Mouse (Mus musculus) stomach, embryonic 16.5 days (tissue): ENCODE measurements around the gene Frs3. TPM values are rescaled to one million over a fixed set of nuclear protein-coding genes. Genes with fewer than 3 reads are reported as not detected.

Experiments
- ATAC-seq: fragments of 200-750 bp; cut with Nextera tagmentation; 2 replicates; pipeline ENCODE4 v1.8.0; 2017; ENCODE audit warnings: moderate number of reproducible peaks, moderate TSS enrichment; ENCODE audit not compliant: insufficient read depth, low FRiP score
- H3K27ac ChIP-seq: fragments of 300-500 bp; sonication (generic); 2 replicates; pipeline ENCODE4 v1.5.1; 2014; ENCODE audit warnings: low read length
- H3K27me3 ChIP-seq: fragments of 300-500 bp; sonication (generic); 2 replicates; pipeline ENCODE4 v1.6.1; 2014; ENCODE audit warnings: low read length, control low read depth, mixed read lengths; ENCODE audit not compliant: control insufficient read depth, insufficient read depth
- H3K36me3 ChIP-seq: fragments of 300-500 bp; sonication (generic); 2 replicates; pipeline ENCODE4 v1.6.1; 2014; ENCODE audit warnings: low read length; ENCODE audit not compliant: control insufficient read depth, insufficient read depth
- H3K4me1 ChIP-seq: fragments of 300-500 bp; sonication (generic); 2 replicates; pipeline ENCODE4 v1.6.1; 2014; ENCODE audit warnings: low read length, control low read depth, mixed read lengths; ENCODE audit not compliant: control insufficient read depth, insufficient read depth
- H3K4me2 ChIP-seq: fragments of 300-500 bp; sonication (generic); 2 replicates; pipeline ENCODE4 v1.6.1; 2014; ENCODE audit warnings: low read depth, low read length, mixed read lengths
- H3K4me3 ChIP-seq: fragments of 300-500 bp; sonication (generic); replicated peaks from 2 replicates; pipeline ENCODE4 v1.5.1; 2014; ENCODE audit warnings: mild to moderate bottlenecking, low read length
- H3K9ac ChIP-seq: fragments of 300-500 bp; sonication (generic); 2 replicates; pipeline ENCODE4 v1.6.1; 2014; ENCODE audit warnings: low read length
- H3K9me3 ChIP-seq: fragments of 300-500 bp; sonication (generic); replicated peaks from 2 replicates; pipeline ENCODE4 v1.6.1; 2016; ENCODE audit warnings: low read length, control low read depth; ENCODE audit not compliant: control insufficient read depth
- WGBS: fragments of 180-500 bp; shearing (Covaris S2); extraction: QIAGEN DNeasy Blood & Tissue Kit; methylation state at CpG from one replicate; pipeline ENCODE4 v1.1.7; 2014; 5-methylcytosine and 5-hydroxymethylcytosine counted together
- polyA plus RNA-seq: library from polyadenylated mRNA; unstranded; fragments of >200 nt; fragmentation: Nextera tagmentation; extraction: Ambion mirVana; gene quantifications from 2 replicates; pipeline ENCODE4 v1.2.1, GENCODE M21; 2015

Frs3 gene
- polyA plus RNA-seq, 1 experiment from 2014 or later: 4.4 TPM

GRCm38 (mm10) chr17:47744746-47745368 lies 56.0 kb downstream of the Frs3 start:
- H3K27me3 ChIP-seq: no peaks in the 10 kb centered on the region
- no peak overlapping the region for H3K9ac ChIP-seq
- no peak overlapping the region for H3K27ac ChIP-seq
- ATAC-seq: no peak
- H3K9me3 ChIP-seq: peaks cover 5% of the 10 kb centered on the region; the same call in 1 of the 2 replicates
- H3K36me3 ChIP-seq: no peaks in the 10 kb centered on the region
- 86% methylated on average over 10 of the region's 10 CpGs for WGBS
- no peak overlapping the region for H3K4me3 ChIP-seq
- H3K4me1 ChIP-seq: peaks cover 18% of the 10 kb centered on the region
- no peak overlapping the region for H3K4me2 ChIP-seq

DNA sequence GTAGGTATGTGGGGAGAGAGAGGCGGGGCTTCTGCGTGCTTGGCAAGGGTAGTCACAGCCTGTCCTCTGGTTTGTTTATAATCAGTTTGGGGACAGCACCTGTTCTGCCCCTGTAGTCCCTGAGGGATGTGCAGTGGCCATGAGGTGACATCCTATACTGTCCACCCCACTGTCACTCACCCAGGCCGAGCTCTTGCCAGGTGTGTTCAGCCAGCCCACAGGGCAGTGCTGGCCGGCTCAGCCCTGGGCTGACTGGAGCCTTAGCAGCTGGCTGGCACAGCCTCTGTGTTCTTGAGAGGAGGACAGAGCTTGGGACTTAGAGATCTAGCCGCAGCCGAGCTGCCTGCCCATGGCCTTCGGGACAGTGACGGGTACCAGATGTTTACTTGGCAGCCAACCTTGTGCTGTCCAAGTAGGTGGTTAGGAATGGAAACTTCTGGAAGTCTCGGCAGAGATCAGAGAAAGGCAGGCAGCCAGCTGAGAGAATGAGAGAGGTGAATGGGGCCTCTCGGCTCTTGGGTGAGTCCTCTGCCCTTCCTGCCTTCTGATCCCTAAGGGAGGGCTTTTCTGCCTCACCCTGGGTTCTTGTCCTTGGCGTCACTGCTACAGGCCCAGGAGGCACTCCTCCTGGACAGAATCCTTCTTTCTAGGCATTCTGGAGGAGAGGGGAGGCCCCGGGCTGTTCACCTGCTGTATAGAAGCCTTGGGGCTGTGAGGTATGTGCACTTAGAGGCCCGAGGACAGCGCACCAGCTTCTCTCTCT lies 60.1 kb downstream of the Frs3 start:
- H3K4me2 ChIP-seq: no peak overlapping the region
- no peaks in the 10 kb centered on the region; the same call in 1 of the 2 replicates for H3K9me3 ChIP-seq
- no peak overlapping the region for H3K4me3 ChIP-seq
- no peaks in the 10 kb centered on the region for H3K36me3 ChIP-seq
- ATAC-seq: peak; percentile 66
- no peak overlapping the region; the same call in 1 of the 2 replicates for H3K9ac ChIP-seq
- peak overlapping the region; percentile 17; the same call in 1 of the 2 replicates for H3K27ac ChIP-seq
- H3K4me1 ChIP-seq: peaks cover 18% of the 10 kb centered on the region
- WGBS: 38% methylated on average over 14 of the region's 14 CpGs
- no peaks in the 10 kb centered on the region for H3K27me3 ChIP-seq

DNA sequence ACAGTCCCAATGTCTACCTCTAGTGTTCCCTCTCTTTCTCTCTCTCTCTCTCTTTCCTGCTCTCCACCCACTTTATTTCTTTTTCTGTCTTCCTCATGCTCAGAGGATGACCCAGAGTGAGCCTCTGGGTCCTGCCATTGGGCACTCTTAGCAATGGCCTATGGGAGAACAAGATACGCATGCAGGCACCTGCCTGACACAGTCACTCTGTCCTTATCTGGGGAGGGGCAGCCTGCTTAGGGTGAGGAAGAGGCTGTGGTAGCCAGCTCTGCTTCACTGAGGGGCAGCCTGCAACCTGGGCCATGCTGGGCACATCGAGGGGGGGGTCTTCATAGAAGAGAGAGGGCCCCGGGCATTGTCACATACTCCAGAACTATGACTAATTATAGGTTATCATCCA lies 60.8 kb downstream of the Frs3 start:
- Histone ChIP-seq H3K4me1 (peaks cover 18% of the 10 kb centered on the region), H3K9ac (no peak overlapping the region), H3K4me3 (no peak overlapping the region), H3K9me3 (no peaks in the 10 kb centered on the region; the same call in 1 of the 2 replicates), H3K36me3 (no peaks in the 10 kb centered on the region), H3K27me3 (no peaks in the 10 kb centered on the region), H3K27ac (peak overlapping the region; percentile 17; the same call in 1 of the 2 replicates), H3K4me2 (no peak overlapping the region)
- 69% methylated on average over 3 of the region's 3 CpGs for WGBS
- no peak for ATAC-seq

GRCm38 (mm10) chr17:47750101-47750500 lies 61.3 kb downstream of the Frs3 start:
- ATAC-seq: no peak
- WGBS: 57% methylated on average over 6 of the region's 6 CpGs
- peaks cover 18% of the 10 kb centered on the region for H3K4me1 ChIP-seq
- no peak overlapping the region for H3K4me3 ChIP-seq
- H3K27ac ChIP-seq: no peak overlapping the region
- no peak overlapping the region for H3K9ac ChIP-seq
- no peaks in the 10 kb centered on the region for H3K27me3 ChIP-seq
- H3K36me3 ChIP-seq: no peaks in the 10 kb centered on the region
- no peaks in the 10 kb centered on the region for H3K9me3 ChIP-seq
- H3K4me2 ChIP-seq: no peak overlapping the region

DNA sequence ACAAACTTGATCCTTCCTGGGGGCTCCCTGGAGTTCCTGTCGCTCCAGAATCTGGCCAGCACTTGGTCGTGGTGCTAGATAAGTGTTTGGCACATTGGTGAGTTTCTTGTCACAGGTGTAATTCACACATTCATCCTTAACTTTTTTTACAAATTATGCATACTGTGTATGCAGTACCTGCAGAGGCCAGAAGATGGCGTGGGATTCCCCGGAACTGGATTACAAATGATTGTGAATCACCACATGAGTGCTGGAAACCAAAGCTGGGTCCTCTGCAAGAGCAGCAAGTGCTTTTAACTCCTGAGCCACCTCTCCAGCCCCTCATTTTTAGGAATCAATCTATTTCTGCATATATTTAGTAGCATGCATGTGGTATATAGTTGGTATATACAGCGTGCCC lies 63.0 kb downstream of the Frs3 start:
- H3K4me3 ChIP-seq: no peak overlapping the region
- H3K9me3 ChIP-seq: no peaks in the 10 kb centered on the region
- H3K4me2 ChIP-seq: no peak overlapping the region
- no peak overlapping the region for H3K27ac ChIP-seq
- 72% methylated on average over 5 of the region's 5 CpGs for WGBS
- H3K9ac ChIP-seq: no peak overlapping the region
- no peak for ATAC-seq
- no peaks in the 10 kb centered on the region for H3K27me3 ChIP-seq
- H3K36me3 ChIP-seq: no peaks in the 10 kb centered on the region
- H3K4me1 ChIP-seq: peaks cover 18% of the 10 kb centered on the region

GRCm38 (mm10) chr17:47753130-47753775 lies 64.4 kb downstream of the Frs3 start:
- no peak overlapping the region for H3K27ac ChIP-seq
- 56% methylated on average over 8 of the region's 8 CpGs for WGBS
- no peak for ATAC-seq
- peaks cover 16% of the 10 kb centered on the region for H3K4me1 ChIP-seq
- no peak overlapping the region for H3K9ac ChIP-seq
- H3K36me3 ChIP-seq: no peaks in the 10 kb centered on the region
- no peak overlapping the region for H3K4me2 ChIP-seq
- H3K27me3 ChIP-seq: no peaks in the 10 kb centered on the region
- H3K9me3 ChIP-seq: no peaks in the 10 kb centered on the region
- H3K4me3 ChIP-seq: no peak overlapping the region

Other genes starting within 250 kb of the Frs3 start
- gene Taf8, start 186.7 kb upstream of the Frs3 start, polyA plus RNA-seq: 25.7 and 27.3 TPM in 2 replicates
- 334 and 340 TPM in 2 replicates for gene Ccnd3, start 184.0 kb upstream of the Frs3 start, polyA plus RNA-seq
- 21.0 and 22.1 TPM in 2 replicates for gene Bysl, start 77.5 kb upstream of the Frs3 start, polyA plus RNA-seq
- gene Med20, start 77.4 kb upstream of the Frs3 start, polyA plus RNA-seq: 40.7 and 47.5 TPM in 2 replicates
- gene Gm20517, start 77.4 kb upstream of the Frs3 start, polyA plus RNA-seq: 0.89 and 1.9 TPM in 2 replicates
- 3.3 and 3.5 TPM in 2 replicates for gene Usp49, start 58.3 kb upstream of the Frs3 start, polyA plus RNA-seq
- 357 and 376 TPM in 2 replicates for gene Tomm6, start 644 bp upstream of the Frs3 start, polyA plus RNA-seq
- 0.19 and 0.40 TPM in 2 replicates for gene Gm21981, start 5.4 kb downstream of the Frs3 start, polyA plus RNA-seq
- gene Prickle4, start 5.7 kb downstream of the Frs3 start, polyA plus RNA-seq: 1.0 TPM in 1 of 2 replicates, not detected in the other
- 122 and 198 TPM in 2 replicates for gene Pgc, start 37.8 kb downstream of the Frs3 start, polyA plus RNA-seq
- gene Tfeb, start 48.0 kb downstream of the Frs3 start, polyA plus RNA-seq: 10.6 and 11.5 TPM in 2 replicates
- 10.4 and 11.2 TPM in 2 replicates for gene Mdfi, start 145.7 kb downstream of the Frs3 start, polyA plus RNA-seq
- gene Foxp4, start 235.6 kb downstream of the Frs3 start, polyA plus RNA-seq: 10.5 and 13.9 TPM in 2 replicates